Mouse (Mus musculus) right cerebral cortex, postnatal 10 days (tissue): ENCODE measurements around the gene Prnp.

Experiments used
- DNase-seq, 2 experiments: peaks; one replicate each; pipeline ENCODE4 v3.0.0; 2021; ENCODE audit warnings: low spot score in 2 of 2

Gene Prnp

GRCm38 (mm10) chr2:131948916-131949639 is 39.4 kb downstream of the Prnp start:
- DNase-seq, result peak; percentile 15 to 21

- peak; percentile 69 to 78 for DNase-seq
Observed at GRCm38 (mm10) chr2:131949767-131950597, 40.3 kb downstream of the Prnp start.

GRCm38 (mm10) chr2:131950598-131951095 is 40.9 kb downstream of the Prnp start, which contains the start of gene Prnd:
Gene Prnd (plus strand): TSS chr2:131950861.
- peak; percentile 10 to 23 for DNase-seq

GRCm38 (mm10) chr2:131952456-131952855 is 42.7 kb downstream of the Prnp start:
- DNase-seq, result peak; percentile 29 to 38

GRCm38 (mm10) chr2:131952961-131953538 is 43.3 kb downstream of the Prnp start:
- DNase-seq, result peak; percentile 31 to 32

GRCm38 (mm10) chr2:131953711-131954110 is 44.0 kb downstream of the Prnp start:
- peak; percentile 11 to 15 for DNase-seq

- DNase-seq, result peak; percentile 20 to 25
Observed at GRCm38 (mm10) chr2:131954835-131955234, 45.1 kb downstream of the Prnp start.

GRCm38 (mm10) chr2:131955264-131955663 is 45.5 kb downstream of the Prnp start:
- peak; percentile 35 for DNase-seq

GRCm38 (mm10) chr2:131956336-131957256 is 46.9 kb downstream of the Prnp start:
- peak; percentile 13 to 20 for DNase-seq

- peak; percentile 18 to 20 for DNase-seq
Observed at GRCm38 (mm10) chr2:131957731-131958222, 48.0 kb downstream of the Prnp start.

- peak in 1 of 2 experiments; percentile 11 for DNase-seq
Observed at GRCm38 (mm10) chr2:131961671-131962070, 51.9 kb downstream of the Prnp start.

GRCm38 (mm10) chr2:131970597-131970996 is 60.9 kb downstream of the Prnp start:
- peak in 1 of 2 experiments; percentile 23 for DNase-seq

- DNase-seq, result peak in 1 of 2 experiments; percentile 12
Observed at GRCm38 (mm10) chr2:131971098-131971497, 61.4 kb downstream of the Prnp start.

- DNase-seq, result peak in 1 of 2 experiments; percentile 8
Observed at GRCm38 (mm10) chr2:131976663-131977062, 66.9 kb downstream of the Prnp start.

- DNase-seq, result peak in 1 of 2 experiments; percentile 27
Observed at GRCm38 (mm10) chr2:131980866-131981265, 71.1 kb downstream of the Prnp start.

- DNase-seq, result peak; percentile 71 to 77
Observed at GRCm38 (mm10) chr2:131982546-131983196, 72.9 kb downstream of the Prnp start.

- DNase-seq, result peak in 1 of 2 experiments; percentile 5
Observed at GRCm38 (mm10) chr2:131987950-131988349, 78.2 kb downstream of the Prnp start.
